Mouse (Mus musculus) myocyte (in vitro differentiated cells): Measurements from ENCODE around the gene Ang. TPM values are rescaled to one million over a fixed set of nuclear protein-coding genes. Genes with fewer than 3 reads are reported as not detected.

Source experiments
- H3K27me3 ChIP-seq: one replicate; pipeline ENCODE4 v1.6.1; 2011; ENCODE audit not compliant: control insufficient read depth, insufficient read depth, insufficient read length
- H3K36me3 ChIP-seq: one replicate; pipeline ENCODE4 v1.6.1; 2011; ENCODE audit not compliant: control insufficient read depth, insufficient read depth
- H3K4me2 ChIP-seq: one replicate; pipeline ENCODE4 v1.6.1; 2011; ENCODE audit warnings: low read depth, control low read depth
- H3K4me3 ChIP-seq: one replicate; pipeline ENCODE4 v1.5.1; 2011; ENCODE audit warnings: mild to moderate bottlenecking, control low read depth, moderate library complexity
- H3K79me2 ChIP-seq: one replicate; pipeline ENCODE4 v1.6.1; 2011; ENCODE audit not compliant: control insufficient read depth, insufficient read depth
- H3ac ChIP-seq: one replicate; pipeline ENCODE4 v1.6.1; 2011; ENCODE audit not compliant: control insufficient read depth, insufficient read length
- CEBPB ChIP-seq: IDR thresholded peaks from 2 replicates; pipeline ENCODE4 v1.6.1; 2011; ENCODE audit warnings: mild to moderate bottlenecking, moderate library complexity; ENCODE audit not compliant: poor library complexity, insufficient read depth, severe bottlenecking
- E2F4 ChIP-seq: IDR thresholded peaks from one replicate; pipeline ENCODE4 v1.6.1; 2011; ENCODE audit warnings: mild to moderate bottlenecking, control low read depth, moderate library complexity; ENCODE audit not compliant: insufficient read depth
- MAX ChIP-seq: IDR thresholded peaks from one replicate; pipeline ENCODE4 v1.6.1; 2011; ENCODE audit warnings: low read depth, mild to moderate bottlenecking, control low read depth
- MYOD1 ChIP-seq, 3 experiments: IDR thresholded peaks; one replicate each; pipeline ENCODE4 v1.6.1; 2011; ENCODE audit warnings: control low read depth in 2 of 3, low read depth in 2 of 3, mild to moderate bottlenecking in 2 of 3, moderate library complexity in 1 of 3; ENCODE audit not compliant: insufficient read length in 2 of 3, control insufficient read depth in 1 of 3
- MYOG ChIP-seq, 3 experiments: IDR thresholded peaks; one replicate each; pipeline ENCODE4 v1.6.1; 2011; ENCODE audit warnings: control low read depth in 2 of 3, low read depth in 2 of 3, mild to moderate bottlenecking in 2 of 3; ENCODE audit not compliant: insufficient read length in 2 of 3, control insufficient read depth in 1 of 3, insufficient read depth in 1 of 3
- POLR2A ChIP-seq: IDR thresholded peaks from one replicate; pipeline ENCODE4 v1.6.1; 2011; ENCODE audit warnings: low read depth, mild to moderate bottlenecking, control low read depth, moderate library complexity; ENCODE audit not compliant: insufficient read length
- POLR2AphosphoS2 ChIP-seq: IDR thresholded peaks from one replicate; pipeline ENCODE4 v1.6.1; 2011; ENCODE audit warnings: low read depth, control low read depth; ENCODE audit not compliant: insufficient read length
- REST ChIP-seq: IDR thresholded peaks from one replicate; pipeline ENCODE4 v1.6.1; 2011; ENCODE audit warnings: mild to moderate bottlenecking, control low read depth, moderate library complexity; ENCODE audit not compliant: insufficient read depth, insufficient read length
- SRF ChIP-seq: IDR thresholded peaks from one replicate; pipeline ENCODE4 v1.6.1; 2011; ENCODE audit warnings: low read depth; ENCODE audit not compliant: control insufficient read depth, insufficient read length
- TCF12 ChIP-seq: IDR thresholded peaks from one replicate; pipeline ENCODE4 v1.6.1; 2011; ENCODE audit warnings: mild to moderate bottlenecking, control low read depth; ENCODE audit not compliant: poor library complexity, insufficient read depth, severe bottlenecking
- TCF3 ChIP-seq: IDR thresholded peaks from one replicate; pipeline ENCODE4 v1.6.1; 2011; ENCODE audit warnings: low read depth, control low read depth; ENCODE audit not compliant: insufficient read length
- USF1 ChIP-seq: IDR thresholded peaks from one replicate; pipeline ENCODE4 v1.6.1; 2011; ENCODE audit warnings: low read depth, mild to moderate bottlenecking, control low read depth, moderate library complexity
- polyA plus RNA-seq: library from polyadenylated mRNA; unstranded; fragments of >200 nt; fragmentation: generic; extraction: Trizol; gene quantifications from one replicate; pipeline ENCODE4 v1.2.1, GENCODE M21; 2012; ENCODE audit warnings: missing spikeins

The Ang gene
- polyA plus RNA-seq, 1 experiment = 1.3 TPM

GRCm38 (mm10) chr14:51142568-51142967 lies 51.6 kb downstream of the Ang start:
- H3K36me3 ChIP-seq = no peaks in the 10 kb centered on the region
- no peak overlapping the region for H3K4me3 ChIP-seq
- no peak for TF ChIP-seq USF1
- no peak for TF ChIP-seq TCF12
- no peak for TF ChIP-seq POLR2A
- TF ChIP-seq TCF3 = no peak
- TF ChIP-seq MAX = no peak
- no peak for TF ChIP-seq E2F4
- TF ChIP-seq CEBPB = no peak
- TF ChIP-seq REST = no peak
- TF ChIP-seq SRF = no peak
- TF ChIP-seq MYOG (IDR thresholded peaks at IDR 0.05; ENCODE audit: control insufficient read depth in 1 of 3, insufficient read depth in 1 of 3, insufficient read length in 2 of 3, low read depth in 2 of 3) = no peak
- TF ChIP-seq MYOD1 (IDR thresholded peaks at IDR 0.05; ENCODE audit: control insufficient read depth in 1 of 3, insufficient read length in 2 of 3, low read depth in 2 of 3) = no peak
- no peak for TF ChIP-seq POLR2AphosphoS2
- no peak overlapping the region for H3K4me2 ChIP-seq
- H3K79me2 ChIP-seq = no peaks in the 10 kb centered on the region
- H3K27me3 ChIP-seq = no peaks in the 10 kb centered on the region
- no peak overlapping the region for H3ac ChIP-seq

- no peaks in the 10 kb centered on the region for H3K27me3 ChIP-seq
These were observed 52.3 kb downstream of the Ang start for GRCm38 (mm10) chr14:51143287-51143686.

GRCm38 (mm10) chr14:51143937-51144336 lies 53.0 kb downstream of the Ang start:
- no peak overlapping the region for H3K4me3 ChIP-seq
- TF ChIP-seq POLR2A = no peak
- TF ChIP-seq USF1 = no peak
- no peak for TF ChIP-seq MYOG (IDR thresholded peaks at IDR 0.05; ENCODE audit: control insufficient read depth in 1 of 3, insufficient read depth in 1 of 3, insufficient read length in 2 of 3, low read depth in 2 of 3)
- TF ChIP-seq REST = no peak
- TF ChIP-seq TCF3 = no peak
- TF ChIP-seq E2F4 = no peak
- no peak for TF ChIP-seq TCF12
- TF ChIP-seq MYOD1 (IDR thresholded peaks at IDR 0.05; ENCODE audit: control insufficient read depth in 1 of 3, insufficient read length in 2 of 3, low read depth in 2 of 3) = no peak
- no peak for TF ChIP-seq POLR2AphosphoS2
- no peak for TF ChIP-seq CEBPB
- TF ChIP-seq SRF = no peak
- TF ChIP-seq MAX = no peak

More at GRCm38 (mm10) chr14:51143287-51143686, 52.3 kb downstream of the Ang start:
- TF ChIP-seq USF1 (peak; percentile 42), MYOG (IDR thresholded peaks at IDR 0.05; ENCODE audit: control insufficient read depth in 1 of 3, insufficient read depth in 1 of 3, insufficient read length in 2 of 3, low read depth in 2 of 3) (peak in 1 of 3 experiments; percentile 55), TCF12 (no peak)
- H3ac ChIP-seq = no peak overlapping the region
- H3K36me3 ChIP-seq = no peaks in the 10 kb centered on the region
- H3K4me3 ChIP-seq = no peak overlapping the region
- no peak overlapping the region for H3K4me2 ChIP-seq
- no peaks in the 10 kb centered on the region for H3K79me2 ChIP-seq

GRCm38 (mm10) chr14:51144451-51144850 lies 53.5 kb downstream of the Ang start:
- Histone ChIP-seq H3K4me3 (no peak overlapping the region), H3K4me2 (no peak overlapping the region), H3K27me3 (no peaks in the 10 kb centered on the region), H3K36me3 (no peaks in the 10 kb centered on the region), H3K79me2 (no peaks in the 10 kb centered on the region), H3ac (no peak overlapping the region)
- no peak for TF ChIP-seq POLR2A
- no peak for TF ChIP-seq SRF
- TF ChIP-seq MAX = no peak
- TF ChIP-seq E2F4 = no peak
- no peak for TF ChIP-seq MYOG (IDR thresholded peaks at IDR 0.05; ENCODE audit: control insufficient read depth in 1 of 3, insufficient read depth in 1 of 3, insufficient read length in 2 of 3, low read depth in 2 of 3)
- no peak for TF ChIP-seq TCF12
- TF ChIP-seq USF1 = no peak
- no peak for TF ChIP-seq REST
- no peak for TF ChIP-seq TCF3
- no peak for TF ChIP-seq POLR2AphosphoS2
- TF ChIP-seq CEBPB = no peak
- TF ChIP-seq MYOD1 (IDR thresholded peaks at IDR 0.05; ENCODE audit: control insufficient read depth in 1 of 3, insufficient read length in 2 of 3, low read depth in 2 of 3) = no peak

More at GRCm38 (mm10) chr14:51143937-51144336, 53.0 kb downstream of the Ang start:
- Histone ChIP-seq H3K27me3 (no peaks in the 10 kb centered on the region), H3ac (no peak overlapping the region), H3K79me2 (no peaks in the 10 kb centered on the region), H3K4me2 (no peak overlapping the region), H3K36me3 (no peaks in the 10 kb centered on the region)

GRCm38 (mm10) chr14:51145521-51145920 lies 54.6 kb downstream of the Ang start:
- Histone ChIP-seq H3K27me3 (no peaks in the 10 kb centered on the region), H3ac (no peak overlapping the region), H3K4me3 (no peak overlapping the region), H3K36me3 (no peaks in the 10 kb centered on the region), H3K4me2 (no peak overlapping the region), H3K79me2 (no peaks in the 10 kb centered on the region)
- no peak for TF ChIP-seq E2F4
- no peak for TF ChIP-seq REST
- no peak for TF ChIP-seq USF1
- TF ChIP-seq POLR2AphosphoS2 = no peak
- TF ChIP-seq MAX = no peak
- no peak for TF ChIP-seq SRF
- no peak for TF ChIP-seq MYOD1 (IDR thresholded peaks at IDR 0.05; ENCODE audit: control insufficient read depth in 1 of 3, insufficient read length in 2 of 3, low read depth in 2 of 3)
- TF ChIP-seq MYOG (IDR thresholded peaks at IDR 0.05; ENCODE audit: control insufficient read depth in 1 of 3, insufficient read depth in 1 of 3, insufficient read length in 2 of 3, low read depth in 2 of 3) = no peak
